Mouse (Mus musculus): Measurements from ENCODE around the gene Zscan4d. TPM values are rescaled to one million over a fixed set of nuclear protein-coding genes. Genes with fewer than 3 reads are reported as not detected.
"Not testable (repeated sequence)": the region's sequence is repeated elsewhere in the genome, so short reads cannot be mapped to it uniquely, and the experiment has no call there.

Gene Zscan4d
- not detected in 2 replicates for polyA plus RNA-seq (2015; fragmentation: Nextera tagmentation; extraction: Ambion mirVana)

DNA sequence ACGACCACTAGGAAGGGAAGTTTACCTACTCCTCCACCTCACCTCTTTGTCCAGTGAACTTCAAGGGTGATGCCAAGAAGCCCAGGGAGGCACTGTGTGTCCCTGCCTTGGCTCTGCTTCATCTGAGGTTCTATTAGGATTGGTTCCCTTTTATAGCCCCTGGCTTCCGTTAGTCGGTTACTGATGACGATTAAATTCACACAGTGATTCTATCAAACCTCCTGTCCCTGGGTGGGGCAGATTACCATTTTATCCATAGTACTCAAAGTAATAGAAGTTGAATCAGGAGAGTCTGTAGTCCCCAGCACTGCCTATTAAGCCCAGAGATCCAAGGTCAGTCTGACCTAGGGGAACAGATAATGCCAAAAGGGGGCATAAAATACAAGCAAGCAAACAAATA lies at the start of gene Zscan4d:
Gene Zscan4d, minus strand, starts transcription at position 101 of the 400 bp plus-strand sequence.
- H3K4me2 ChIP-seq; H3K4me3 ChIP-seq; H3K9me3 ChIP-seq; H3K36me3 ChIP-seq (replicated peaks); H3K27me3 ChIP-seq (replicated peaks); ATAC-seq (replicated peaks); H3K27ac ChIP-seq; H3K9ac ChIP-seq; H3K4me1 ChIP-seq: not testable (repeated sequence)
- WGBS: 79% methylated on average over 4 of the region's 4 CpGs

DNA sequence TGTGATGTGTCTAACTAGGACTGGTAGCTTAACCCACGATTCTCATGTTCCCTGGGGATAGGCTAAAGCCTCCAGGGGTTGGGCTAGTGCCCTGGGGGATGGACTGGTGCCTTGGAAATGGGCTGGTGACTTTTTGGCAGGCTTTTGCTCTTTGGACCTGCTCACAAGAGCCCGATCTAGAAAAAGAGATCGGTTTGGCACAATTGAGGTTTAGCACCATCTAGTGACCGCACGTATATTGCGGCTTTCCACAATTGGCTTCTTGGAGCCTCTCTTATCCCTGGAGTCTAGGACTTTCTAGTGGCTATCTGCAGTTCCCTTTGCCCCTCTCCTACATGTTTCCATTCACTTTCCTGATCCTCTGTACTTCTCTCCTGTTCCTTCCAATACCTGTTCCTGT lies 7.9 kb downstream of the Zscan4d start:
- H3K4me2 ChIP-seq; H3K36me3 ChIP-seq (replicated peaks); H3K27ac ChIP-seq; H3K9me3 ChIP-seq; H3K27me3 ChIP-seq (replicated peaks); H3K4me1 ChIP-seq; ATAC-seq (replicated peaks); H3K9ac ChIP-seq; H3K4me3 ChIP-seq: not testable (repeated sequence)
- WGBS: 38% methylated on average over 6 of the region's 6 CpGs

Other genes starting within 250 kb of the Zscan4d start
- gene Zscan4c, start 160.4 kb downstream of the Zscan4d start, polyA plus RNA-seq (2015; fragmentation: Nextera tagmentation; extraction: Ambion mirVana): not detected in 2 replicates
- gene Zscan4-ps1, start 96.5 kb downstream of the Zscan4d start, polyA plus RNA-seq (2015; fragmentation: Nextera tagmentation; extraction: Ambion mirVana): not detected in 2 replicates
- gene Zscan4e, start 144.5 kb upstream of the Zscan4d start, polyA plus RNA-seq (2015; fragmentation: Nextera tagmentation; extraction: Ambion mirVana): not detected in 2 replicates
- not detected in 2 replicates for gene Zscan4f, start 231.8 kb upstream of the Zscan4d start, polyA plus RNA-seq (2015; fragmentation: Nextera tagmentation; extraction: Ambion mirVana)

All from midbrain, embryonic 15.5 days (tissue).